Mouse (Mus musculus): ENCODE data around the gene Fbxl7.

DNA sequence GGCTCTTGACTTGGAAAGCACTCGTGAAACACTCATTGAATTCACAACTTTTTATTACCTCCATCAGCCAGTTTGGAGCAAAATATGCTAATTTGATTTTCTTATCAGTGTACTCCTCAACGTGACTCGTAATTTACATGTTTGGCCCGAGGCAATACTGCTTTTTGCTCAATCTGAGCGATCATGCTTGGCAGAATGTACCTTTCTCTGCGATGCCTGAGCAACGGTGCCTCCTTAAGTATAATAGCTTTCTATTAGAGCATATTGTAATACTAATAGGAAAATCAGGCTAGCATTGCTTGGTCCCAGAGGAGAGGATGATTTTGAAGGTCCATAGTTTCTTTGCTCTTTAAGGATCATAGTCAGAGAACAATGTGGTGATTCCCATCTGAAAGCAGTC lies 207.7 kb downstream of the Fbxl7 start:
- TF ChIP-seq POLR2A (IDR thresholded peaks at IDR 0.05; ENCODE audit: extremely low read depth, insufficient read depth, low read length): no peak
- no peak for TF ChIP-seq CTCF (IDR thresholded peaks at IDR 0.05; ENCODE audit: low read depth, low read length)

Data from liver, adult 2 months (tissue).